Mouse (Mus musculus): Measurements from ENCODE around the gene Ush2a.

DNA sequence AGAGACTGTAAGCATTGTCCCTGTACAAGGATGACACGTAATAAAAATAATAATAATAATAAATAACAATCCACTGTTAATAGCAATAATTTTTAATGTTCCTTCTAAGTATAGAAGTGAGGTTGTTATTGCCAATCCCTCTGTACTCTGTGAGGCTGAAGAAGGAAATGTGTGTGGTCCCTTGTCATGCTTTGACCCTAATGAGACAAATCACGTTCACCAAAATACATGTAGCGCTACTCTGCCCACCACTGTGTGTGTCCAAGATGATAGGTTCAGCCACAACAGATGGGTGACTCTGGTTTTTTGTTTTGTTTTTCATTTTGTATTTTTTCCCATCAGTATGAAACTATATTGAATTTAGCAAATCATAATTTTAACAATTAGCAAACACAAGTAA, 498.7 kb downstream of the Ush2a start:
- TF ChIP-seq CTCF (IDR thresholded peaks at IDR 0.05) (no peak), EP300 (IDR thresholded peaks at IDR 0.05) (no peak)
